Mouse (Mus musculus) c-Kit-positive CD71-positive TER-119-positive erythroid progenitor cells, embryonic 14.5 days (primary cell): ENCODE data around the gene Gm9945.

Experiments
- DNase-seq: peaks from one replicate; pipeline ENCODE4 v3.0.0-alpha.2; 2013; ENCODE audit warnings: low spot score

The Gm9945 gene

DNA sequence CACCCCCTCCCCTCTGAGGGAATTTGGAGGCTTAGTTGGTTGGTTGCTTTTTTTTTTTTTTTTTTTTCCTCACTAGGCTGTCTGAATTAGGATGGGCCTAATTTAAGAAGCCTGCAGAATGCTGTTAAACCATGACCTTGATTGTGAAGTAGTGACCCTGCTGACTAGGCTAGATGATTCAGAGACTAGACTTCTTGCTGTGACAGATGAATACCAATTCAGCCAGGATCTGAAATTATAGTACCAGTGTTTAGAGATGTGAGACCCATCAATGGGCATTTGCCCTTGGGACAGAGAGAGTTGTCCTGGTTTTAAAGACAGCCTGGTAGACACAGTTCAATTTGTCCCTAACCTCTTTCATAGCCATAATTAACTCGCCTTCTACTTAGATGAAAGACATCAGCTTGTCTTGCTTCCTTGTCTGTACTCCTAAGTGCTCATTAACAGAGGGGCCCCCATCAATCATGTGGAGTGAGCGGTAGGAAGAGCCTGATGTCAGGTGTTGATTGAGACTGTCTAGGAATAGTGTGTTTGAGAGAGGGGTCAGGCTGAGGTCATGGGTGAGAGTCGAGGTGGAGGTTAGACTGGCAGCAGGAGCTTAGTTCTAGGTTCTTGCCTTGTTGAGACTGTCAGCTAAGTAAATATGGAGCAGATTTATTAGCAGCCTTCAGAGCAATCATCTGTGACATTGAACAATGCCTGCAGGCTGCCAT is 13.4 kb downstream of the Gm9945 start:
- no peak for DNase-seq

DNA sequence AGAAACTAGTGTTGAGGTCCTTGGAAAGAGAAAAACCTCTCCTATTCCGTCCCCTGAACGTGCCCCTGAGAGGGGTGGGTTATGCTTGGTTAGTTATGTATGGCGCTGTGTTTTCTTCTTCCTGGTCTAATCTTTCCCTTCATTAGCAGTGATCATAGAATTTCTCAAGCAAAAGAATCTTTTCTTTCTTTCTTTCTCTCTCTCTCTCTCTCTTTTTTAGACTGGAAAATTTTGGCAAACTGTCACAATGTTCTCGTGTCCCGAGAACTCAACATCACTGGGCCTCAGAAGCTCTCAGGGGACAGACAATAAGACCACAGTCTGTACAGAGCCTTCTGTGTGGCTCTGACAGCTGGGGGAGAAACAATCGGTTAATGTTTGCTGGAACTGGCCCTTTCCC is 15.5 kb downstream of the Gm9945 start:
- DNase-seq = no peak

DNA sequence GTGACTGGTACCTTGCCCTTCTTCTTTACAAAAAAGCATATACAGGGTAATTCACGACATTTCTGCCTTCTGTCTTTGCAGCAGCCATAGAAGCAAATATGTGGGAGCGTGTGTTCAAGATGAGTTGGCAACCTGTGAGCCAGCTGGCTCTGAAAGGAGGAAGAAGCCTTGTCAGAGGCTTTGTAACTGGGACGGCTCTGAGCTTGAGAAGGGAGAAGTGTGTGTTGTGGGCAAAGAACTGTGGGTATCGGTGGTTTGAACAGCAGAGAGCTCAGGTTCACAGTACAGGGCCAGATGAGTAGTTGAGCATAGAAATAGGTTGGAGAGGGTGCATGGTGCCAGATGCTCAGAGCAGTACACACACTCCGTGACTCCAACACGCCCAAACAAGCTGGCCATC is 17.0 kb downstream of the Gm9945 start:
- DNase-seq = no peak

DNA sequence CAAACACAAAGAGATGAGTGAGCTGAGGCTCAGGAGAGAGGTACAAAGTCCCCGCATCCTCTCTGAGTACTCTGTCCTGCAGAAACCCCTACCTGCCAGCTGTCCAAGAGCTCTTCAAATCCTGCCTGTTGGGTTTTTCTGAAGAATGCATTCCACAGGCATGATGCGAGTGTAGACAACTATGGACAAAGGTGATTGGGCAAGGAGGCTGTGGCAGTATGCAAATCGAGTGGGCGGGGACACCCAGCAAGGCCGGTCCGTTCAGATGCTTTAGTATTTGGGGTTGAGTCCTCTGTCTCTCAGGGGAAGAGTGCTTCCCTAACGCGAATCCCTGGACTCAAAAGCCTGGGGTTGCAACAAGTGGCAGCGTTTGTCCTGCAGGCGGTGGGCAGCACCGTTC is 20.6 kb downstream of the Gm9945 start:
- DNase-seq = no peak

DNA sequence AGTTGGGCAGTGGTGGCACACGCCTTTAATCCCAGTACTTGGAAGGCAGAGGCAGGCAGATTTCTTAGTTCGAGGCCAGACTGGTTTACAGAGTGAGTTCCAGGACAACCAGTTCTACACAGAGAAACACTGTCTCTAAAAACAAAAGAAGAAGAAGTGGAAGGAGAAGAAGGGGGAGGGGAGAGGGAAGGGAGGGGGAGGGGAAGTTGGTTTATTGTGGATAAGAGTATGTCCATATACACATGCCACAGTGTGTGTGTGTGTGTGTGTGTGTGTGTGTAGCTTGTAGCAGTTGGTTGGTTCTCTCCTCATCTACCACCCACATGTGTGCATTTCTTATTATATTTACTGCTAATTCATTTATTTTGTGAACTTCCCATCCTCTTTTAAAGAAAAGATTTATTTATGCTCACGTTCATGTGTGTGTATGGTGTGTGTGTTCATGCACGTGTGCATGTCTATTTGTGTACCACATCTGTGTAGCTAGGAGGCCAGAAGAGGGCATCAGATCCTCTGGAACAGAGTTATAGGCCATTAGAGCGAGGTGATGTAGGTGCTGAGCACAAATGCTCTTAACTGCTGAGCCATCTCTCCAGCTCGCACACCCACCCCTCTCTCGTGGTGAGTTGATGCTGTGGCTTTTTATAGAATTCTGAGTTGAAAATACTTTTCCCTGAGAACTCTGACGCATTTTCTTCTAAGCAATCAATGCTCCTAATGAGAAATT is 22.2 kb downstream of the Gm9945 start:
- DNase-seq = no peak

DNA sequence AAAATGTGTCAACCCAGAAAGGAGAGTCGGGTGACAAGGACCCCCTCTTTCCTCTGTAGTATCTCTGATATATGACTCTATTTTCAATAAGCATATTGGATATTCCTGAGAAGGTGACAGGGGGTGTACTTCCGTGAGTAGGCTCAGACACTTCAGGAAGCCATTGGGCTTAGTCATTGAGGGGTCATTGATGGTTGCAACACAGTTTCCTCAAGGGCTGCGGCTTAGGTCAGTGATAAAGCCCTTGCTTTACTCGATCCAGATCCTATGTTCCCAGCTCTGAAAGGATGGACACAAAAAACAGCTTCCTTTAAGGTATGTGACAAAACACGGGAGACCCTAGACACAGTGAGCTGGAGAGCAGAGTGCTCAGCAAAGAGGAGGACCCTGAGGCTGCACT is 23.8 kb downstream of the Gm9945 start:
- DNase-seq = no peak

DNA sequence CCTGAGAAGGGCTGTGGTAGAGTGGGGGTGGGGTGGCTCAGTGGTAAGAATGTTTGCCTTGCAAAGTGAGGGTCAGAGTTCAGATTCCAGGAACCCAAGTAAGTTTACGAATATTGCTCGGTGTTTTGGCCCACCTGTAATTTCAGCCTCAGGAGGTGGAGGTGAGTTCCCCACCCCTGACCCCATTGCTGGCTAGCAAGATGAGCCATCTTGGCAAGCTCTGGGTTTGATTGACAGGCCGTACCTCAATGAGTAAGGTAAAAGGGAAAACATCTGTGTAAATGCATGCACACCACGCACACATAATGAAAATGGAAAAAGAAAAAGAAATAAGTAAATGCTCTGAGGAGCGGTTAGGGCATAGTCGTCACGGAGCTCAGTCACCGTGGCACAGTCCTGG is 24.4 kb downstream of the Gm9945 start:
- no peak for DNase-seq

DNA sequence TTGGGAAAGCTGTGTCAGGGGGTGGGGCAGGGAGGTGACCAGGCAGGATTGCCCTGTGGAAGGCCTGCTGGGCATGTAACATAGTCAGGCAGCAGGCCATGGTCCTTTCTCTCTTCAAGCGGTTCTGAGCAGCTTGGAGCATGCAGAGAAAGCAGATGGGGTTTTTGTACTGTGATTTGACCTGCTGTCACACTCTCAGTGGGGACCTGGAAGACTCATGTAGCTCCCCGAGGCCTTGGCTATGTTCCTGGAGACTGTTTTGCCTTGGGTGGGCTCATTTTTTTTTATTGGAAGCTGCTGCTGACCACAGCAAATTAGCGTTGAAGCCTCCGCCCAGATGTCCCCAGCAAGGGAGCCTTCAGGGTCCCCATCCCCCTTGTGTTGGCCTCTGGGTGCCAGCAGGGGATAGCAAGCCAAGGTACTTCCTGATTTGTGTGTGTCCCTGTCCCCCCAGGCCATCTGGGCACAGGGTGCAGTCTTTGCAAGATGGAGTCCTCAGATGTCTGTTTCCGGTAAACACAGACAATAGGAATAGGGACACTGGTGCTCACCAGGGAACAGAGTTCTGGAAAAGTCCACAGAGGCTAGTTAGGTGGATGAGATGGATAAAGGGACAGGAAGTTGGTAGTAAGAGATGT is 25.2 kb downstream of the Gm9945 start:
- DNase-seq = no peak

DNA sequence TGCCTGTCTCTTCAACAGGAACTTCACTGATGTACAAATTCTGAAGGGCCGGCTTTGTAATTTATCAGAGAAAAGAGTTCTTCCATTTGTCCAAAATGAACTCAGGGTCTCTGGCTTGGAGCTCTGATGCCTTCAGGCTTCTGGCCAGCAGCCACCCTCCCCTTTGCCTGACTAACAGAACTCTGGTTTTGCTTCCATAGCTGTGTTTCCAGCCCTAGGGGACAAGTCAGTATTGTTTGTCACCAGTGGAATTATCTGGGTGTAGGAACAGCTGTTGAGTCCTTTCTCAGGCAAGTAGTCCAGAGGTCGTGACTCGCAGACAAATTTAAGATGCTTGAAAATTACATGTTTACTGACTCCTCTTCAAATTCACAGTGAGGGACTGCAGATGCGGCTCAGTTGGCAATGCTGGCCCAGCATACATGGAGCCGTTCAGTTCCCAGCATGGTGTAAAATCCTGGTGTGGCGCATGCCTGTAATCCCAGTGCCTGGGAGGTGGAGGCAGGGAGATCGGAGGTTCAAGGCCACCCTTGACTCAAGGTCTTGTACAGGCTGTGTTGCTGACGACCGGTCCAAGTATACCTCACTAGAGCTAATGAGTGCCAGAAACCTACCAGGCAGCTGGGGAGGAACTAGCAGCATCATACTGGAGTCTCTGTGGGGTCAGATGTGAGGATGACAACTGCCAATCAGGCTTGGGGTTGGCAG is 27.3 kb downstream of the Gm9945 start:
- no peak for DNase-seq

DNA sequence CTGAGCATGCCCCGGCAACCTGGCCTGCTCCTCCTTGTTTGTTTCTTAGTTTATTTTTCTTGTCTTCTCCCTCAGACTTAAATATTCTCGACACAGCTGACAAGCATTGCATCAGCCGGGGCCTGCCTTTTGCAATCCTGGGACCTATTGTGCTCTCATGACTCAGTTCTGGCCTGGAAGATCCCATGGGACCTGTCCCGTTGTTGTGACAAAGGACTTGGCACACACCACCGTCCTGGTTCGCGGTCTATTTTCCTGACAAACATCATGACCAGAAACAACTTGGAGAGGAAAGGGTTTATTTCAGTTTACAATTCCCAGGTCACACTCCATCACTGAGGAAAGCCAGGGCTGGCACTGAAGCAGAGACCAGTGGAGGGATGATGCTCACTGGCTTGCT is 28.2 kb downstream of the Gm9945 start:
- DNase-seq = no peak

DNA sequence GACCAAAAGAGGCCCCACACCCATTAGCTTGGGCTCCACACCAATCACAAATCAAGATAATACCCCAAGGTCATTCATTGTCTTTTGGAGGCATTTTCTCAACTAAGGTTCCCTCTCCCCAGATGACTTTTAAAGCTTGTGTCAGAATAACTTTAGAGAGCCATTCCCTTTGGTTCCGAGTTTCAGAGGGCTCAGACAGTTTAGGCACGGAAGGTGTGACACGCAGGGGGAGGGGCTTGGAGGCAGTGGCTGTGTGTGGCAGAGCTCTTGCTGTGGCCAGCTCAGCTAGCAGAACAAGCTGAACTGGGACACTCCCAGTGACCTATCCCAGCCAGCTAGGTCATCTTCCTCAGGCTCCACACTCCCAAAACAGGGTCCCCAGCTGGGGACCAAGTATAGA is 28.6 kb downstream of the Gm9945 start:
- no peak for DNase-seq

DNA sequence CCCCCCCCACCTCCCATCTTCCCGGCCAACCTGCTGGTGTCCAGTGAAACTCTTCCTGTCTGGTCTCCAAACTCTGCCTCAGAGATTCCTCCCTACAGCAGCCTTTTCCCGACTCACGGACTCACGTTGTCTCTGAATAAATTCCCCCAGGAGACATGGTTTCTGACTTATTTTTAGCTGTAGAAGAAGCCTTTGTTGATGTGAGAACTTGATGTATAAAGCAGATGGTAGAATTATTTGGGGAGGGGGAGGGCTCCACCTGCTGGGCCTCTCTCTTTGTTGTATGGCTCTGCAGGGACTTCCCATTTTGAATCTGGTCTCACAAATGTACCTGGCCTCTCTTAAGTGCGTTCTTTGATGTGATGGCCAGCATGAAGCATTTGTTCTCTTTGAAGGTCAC is 30.4 kb downstream of the Gm9945 start:
- no peak for DNase-seq

DNA sequence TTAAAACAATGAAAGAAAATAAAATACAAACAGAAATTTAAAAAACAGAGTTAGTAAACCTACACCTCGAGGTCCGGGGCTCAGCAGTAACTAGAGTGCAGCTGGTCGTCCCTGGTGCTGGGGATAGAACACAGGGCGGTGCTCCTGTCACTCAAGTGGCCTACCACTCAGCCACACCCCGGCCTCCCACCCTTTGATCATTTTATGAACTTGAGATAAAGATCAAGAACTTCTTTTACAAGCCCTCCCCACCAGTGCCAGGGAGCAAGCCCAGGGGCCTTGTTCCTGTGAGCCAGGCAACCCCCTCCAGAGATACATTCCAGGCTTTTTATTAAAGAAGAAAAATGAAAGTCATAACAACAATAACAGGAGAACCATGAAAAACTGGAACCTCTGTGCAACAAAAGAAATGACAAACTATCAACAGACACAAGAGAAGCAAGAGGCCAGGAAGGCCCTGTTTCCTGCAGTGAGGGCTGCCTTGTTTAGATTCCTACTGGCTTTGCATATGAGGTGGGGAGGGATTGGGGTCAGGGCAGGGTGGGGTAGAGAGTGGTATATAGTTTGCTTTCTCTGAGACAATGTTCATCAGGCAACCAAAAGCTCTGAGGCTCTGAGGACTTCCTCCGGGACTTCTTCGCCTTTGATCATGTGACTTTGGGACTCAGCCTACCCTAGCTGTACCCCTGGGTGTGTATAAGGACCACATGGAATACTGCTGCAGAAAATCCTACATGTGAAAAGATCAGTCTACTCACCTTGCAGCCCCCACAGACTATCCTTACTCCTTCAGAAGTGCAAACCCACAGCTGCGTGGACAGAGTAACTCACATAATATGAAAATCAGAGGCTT is 37.0 kb downstream of the Gm9945 start:
- DNase-seq = no peak

DNA sequence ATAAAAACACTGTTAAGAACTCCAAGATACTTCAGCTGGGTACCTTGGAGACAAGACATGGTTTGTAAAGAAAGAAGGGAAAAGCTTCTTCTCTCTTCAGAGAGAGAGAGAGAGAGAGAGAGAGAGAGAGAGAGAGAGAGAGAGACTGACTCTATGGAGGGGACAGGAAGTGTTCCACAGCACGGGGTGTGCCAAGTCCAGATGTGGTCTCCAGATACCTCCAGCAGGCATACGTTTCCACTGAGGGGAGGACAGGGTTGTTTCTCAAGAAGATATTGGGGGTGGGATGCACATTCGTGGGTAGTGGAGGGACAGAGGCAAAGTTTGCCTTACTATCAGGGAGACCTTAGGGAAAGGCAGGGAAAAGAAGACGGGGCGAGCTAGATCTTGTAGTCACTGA is 38.8 kb downstream of the Gm9945 start:
- DNase-seq = peak; percentile 62

DNA sequence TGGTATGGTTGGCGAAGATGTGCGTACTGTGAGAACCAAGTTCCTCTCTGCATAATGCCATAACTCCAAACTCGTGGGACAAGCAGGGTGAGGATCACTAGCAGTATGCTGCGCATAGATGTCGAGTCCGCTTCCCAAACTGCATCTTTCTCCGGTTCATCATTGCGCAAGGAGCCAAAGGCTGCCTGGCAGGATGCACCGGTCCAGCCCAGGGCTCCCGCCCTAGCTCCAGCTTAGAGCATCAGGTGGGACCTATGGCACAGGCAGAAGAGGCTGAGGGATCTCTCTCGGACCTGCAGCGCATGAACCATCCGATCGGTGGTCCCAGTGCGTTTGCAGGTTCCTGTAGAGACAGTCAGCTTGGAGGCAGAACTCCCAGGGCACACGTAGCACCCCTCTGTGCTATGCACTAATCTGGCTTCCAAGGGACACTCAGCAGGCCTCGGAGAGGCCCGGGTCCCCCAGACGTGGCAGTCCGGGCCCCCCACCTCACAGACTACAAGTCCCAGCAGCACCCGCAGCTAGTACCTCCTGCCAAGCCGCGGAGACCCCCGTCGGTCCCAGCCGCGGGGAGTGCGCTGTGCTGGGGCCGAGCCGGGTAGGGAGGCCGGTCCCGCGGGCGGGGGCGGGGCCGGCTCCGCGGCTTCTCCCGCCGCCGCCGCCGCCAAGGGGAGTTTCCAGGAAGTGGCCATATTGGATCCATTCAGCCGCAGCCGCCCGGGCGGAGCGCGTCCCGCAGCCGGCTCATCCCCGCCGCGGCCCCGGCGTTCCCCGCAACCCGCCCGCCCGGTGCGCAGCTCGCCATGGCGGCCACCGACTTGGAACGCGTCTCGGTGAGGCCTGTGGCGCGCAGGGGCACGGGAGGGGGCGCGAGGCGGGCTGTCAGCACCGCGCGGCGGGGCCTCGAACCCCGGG is 39.5 kb downstream of the Gm9945 start, which contains the start of gene Sept8:
Gene Sept8, plus strand, starts transcription at position 51 of the 915 bp plus-strand sequence.
- peak; percentile 59 for DNase-seq

DNA sequence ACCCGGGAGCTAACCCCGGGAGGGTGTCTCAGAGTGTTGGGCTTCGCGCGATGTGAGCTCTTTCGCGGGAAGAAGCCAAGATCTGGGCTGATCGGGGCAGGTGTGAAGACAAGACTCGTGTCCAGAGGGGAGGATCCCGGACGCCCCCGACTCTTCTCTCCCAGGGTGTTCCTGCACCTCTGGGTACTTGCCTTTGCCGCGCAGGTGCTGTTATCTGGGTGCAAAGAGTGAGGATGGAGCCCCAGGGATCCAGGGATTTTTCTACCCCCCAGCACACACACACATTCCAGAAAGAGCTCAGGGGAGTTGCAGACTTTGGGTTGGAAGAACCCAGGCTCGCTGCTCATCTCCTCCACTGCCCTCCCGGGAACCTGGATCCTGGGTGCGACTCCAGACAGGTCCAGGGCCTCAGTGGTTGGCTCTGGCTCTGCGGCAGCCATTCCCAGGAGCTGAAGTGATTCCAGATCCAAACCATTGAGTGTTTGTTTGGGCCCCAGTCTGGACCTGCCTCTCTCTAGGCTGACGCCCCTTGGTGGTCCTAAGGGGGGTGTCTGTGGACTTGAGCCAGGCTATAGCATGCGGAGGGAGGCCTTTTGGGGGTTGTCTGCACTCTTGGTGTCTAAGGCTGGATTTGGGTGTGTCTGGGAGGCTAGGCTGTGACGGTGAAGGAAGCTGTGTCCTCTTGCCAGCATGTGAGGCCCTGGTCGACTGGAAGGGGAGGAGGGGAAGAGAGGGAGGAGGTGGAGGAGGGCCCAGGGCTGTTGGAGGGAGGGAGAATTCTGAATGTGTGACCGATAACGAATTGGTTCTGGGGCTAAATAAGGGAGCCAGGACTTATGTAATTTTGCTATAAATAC is 40.4 kb downstream of the Gm9945 start:
- DNase-seq = peak; percentile 81

DNA sequence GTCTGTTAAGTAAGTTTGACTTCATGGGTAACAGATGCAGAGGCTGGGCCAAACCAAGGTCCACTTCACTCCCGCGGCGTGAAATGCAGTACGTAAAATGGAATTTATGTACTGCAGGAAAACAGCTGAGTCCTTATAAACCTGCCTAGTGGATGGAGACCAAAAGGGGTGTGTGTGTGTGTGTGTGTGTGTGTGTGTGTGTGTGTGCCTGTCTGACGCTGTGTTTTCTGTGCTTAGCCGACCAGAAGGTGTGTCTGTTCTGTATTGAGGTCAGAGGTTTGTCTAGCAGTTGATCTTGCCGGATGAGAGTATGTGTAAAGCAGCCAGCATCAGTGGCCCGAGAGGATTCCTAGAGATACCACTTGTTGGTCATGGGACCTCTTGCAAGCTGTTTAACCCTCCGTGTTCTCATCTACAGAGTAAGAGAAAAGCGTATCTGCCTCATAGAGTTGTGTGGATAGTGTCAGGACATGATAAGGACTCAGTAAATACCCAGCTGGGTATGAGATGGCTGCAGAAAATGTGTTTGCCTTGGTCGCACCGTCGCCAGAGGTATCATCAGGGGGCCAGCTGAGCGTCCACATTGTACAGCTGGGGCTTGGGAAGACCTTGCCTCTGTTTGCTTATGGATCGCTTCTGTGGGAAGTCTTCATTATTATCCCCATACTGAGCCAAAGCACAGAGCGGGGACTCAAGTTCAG is 41.3 kb downstream of the Gm9945 start:
- peak; percentile 45 for DNase-seq

DNA sequence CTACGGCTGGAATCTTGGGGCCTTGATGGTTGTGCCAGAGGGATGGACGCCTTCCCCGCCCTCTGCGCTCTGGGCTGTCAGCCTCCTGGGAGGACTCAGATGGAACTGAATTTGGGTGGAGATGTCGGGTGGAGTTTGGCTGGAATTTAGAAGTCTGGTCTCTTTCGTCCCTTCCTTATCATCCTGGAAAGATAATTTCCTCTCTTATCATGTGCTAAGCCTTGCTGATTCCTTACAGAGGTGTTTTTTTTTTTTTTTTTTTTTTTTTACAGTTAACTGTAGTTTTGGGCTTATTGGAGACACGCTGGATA is 41.8 kb downstream of the Gm9945 start:
- DNase-seq = no peak

DNA sequence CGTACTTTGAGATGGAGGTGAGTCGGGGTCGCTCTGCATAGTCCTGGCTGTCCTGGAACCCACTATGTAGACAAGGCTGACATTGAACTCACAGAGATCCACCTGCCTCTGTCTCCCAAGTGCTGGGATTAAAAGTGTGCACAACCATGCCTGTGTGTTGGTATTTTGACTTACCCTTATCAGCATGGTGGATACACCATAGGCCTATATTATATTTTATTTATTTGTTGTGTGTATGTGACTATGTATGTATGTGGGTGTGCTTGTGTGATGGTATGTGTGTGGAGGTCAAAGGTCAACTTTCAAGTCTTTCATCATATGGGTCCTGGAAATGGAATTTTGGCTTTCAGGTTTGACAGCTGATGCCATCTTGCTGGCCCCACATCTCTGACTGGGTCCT is 42.4 kb downstream of the Gm9945 start:
- no peak for DNase-seq
